Mouse (Mus musculus): ENCODE measurements around the gene Phkb.

DNA sequence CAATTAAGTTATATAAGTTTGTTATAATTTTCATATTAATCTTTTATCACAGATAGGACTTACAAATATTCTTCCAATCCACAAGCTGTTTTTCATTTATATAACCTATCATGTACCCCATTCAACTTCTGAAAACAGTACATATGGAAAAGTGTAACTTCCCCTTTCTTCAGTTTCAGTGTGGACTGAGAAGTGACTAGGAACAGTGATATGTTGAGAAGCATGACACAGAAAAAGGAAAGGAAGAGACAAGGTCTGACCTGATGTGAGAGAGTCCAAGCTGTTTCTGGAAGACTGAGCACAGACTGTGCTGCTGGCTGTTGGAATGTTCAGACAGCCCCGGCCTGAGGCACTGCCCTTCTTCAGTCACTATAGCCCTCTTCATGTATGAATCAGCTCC, 40.6 kb upstream of the Phkb start:
- TF ChIP-seq CTCF (IDR thresholded peaks at IDR 0.05; ENCODE audit: low read depth) (no peak), EP300 (IDR thresholded peaks at IDR 0.05; ENCODE audit: low read depth) (no peak)

Data from liver, embryonic 14.5 days (tissue).